Mouse (Mus musculus): ENCODE data around the gene B4galt5.
A peak's percentile ranks its signal among the peaks of the same experiment; 100 is the strongest.

B4galt5 gene

DNA sequence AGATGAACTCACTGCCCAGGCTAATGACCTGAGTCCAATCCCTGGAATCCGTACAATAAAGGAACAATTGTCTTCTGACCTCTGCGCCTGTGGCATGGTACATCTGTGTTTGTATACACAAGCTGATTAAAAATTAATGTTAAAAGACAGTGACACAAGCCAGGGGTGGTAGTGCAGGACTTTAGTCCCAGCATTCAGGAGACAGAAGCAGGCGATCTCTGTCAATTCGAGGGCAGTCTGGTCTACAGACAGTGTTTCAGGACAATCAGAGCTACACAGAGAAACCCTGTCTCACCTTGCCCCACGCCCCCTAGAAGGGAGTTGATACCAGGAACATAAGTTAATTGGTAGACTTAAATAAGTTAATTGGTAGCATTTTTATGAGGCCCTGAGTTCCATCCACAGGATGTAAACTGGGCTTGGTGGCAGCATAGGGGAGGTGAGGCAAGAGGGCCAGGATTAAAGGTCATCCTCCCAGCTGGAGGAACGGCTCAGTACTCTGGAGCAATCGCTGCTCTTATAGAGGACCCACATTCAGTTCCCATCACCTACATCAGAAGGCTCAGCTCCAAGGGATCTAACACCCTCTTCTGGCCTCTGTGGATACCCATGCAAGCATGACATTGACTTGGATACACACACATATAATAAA lies 16.5 kb downstream of the B4galt5 start:
- no peak for DNase-seq (ENCODE audit: low spot score in 2 of 2)

DNA sequence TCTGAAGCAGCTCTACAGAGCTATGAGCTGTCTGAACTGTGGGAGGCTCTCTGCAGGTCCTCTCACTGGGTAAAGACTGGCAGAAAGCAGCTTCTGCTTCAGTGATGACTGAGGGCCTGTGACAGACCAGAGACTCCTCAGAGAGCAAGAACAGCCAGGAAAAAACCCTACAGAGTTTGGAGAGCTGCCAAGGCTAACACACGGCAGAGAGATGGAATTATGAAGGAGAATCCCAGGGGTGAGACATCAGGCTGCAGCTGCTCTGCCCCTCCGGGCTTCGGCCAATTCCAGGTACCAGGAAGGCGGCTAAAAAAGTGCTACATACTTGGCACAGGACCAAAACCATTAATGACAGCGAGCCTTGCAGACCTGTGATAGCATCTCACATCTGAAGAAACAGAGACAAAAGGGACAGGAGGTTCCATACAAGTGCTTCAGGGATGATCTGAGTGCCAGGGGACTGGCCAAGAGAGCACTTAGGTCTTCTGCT lies 17.5 kb downstream of the B4galt5 start:
- no peak for DNase-seq (ENCODE audit: low spot score in 2 of 2)

DNA sequence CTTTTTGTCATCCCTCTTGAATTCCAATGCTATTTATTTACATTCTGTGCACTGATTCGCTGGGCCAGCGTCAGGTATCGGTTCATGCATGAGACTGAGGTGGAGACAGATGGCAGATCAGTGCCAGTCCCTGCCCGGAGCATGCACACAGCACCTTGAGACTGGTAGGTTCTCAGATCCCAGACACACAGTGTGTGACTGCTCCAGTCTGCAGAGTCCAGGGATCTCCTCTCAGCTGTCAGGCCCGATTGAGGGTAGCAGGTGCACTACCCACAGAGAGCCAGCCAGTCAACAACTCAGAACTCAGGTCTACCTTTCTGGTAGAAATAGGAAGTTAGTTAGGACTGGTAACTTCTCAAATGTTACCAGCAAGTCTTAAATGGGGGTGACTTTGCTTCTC lies 18.4 kb downstream of the B4galt5 start:
- no peak for DNase-seq (ENCODE audit: low spot score in 2 of 2)

DNA sequence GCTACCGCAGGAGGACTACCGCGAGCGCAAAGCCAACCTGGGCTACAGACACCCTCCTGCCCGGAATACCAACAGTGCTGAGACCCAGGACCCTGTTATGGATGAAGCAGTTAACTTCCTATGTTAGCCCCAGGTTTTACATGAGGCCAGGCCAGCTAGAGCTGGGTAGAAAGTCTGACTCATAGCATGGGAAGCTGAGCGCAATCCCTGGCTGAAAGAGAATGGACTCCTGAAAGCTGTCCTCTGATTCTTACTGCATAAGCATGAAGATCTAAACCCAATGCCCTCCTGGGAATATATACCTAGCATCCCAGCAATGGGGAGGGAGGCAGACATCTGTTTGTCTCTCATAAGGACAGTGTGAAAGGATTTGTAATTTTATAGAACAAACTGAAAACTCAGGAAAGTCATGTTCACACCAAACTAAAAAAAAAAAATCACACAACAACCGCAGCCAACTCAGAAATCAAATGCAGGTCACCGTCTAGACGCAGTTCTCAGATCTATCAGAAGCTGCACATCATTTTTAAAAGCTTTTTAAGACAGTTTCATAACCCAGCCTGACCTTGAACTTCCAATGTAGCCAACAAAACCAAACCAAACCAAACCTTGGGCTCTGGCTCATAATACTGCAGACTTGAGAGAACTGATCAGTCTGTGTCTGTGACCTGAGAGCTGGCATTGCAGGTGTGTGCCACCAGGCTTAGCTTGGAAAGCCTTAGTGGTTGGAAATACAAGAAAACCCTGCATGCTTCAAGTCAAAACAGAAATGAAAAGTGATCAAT lies 19.3 kb downstream of the B4galt5 start:
- DNase-seq (ENCODE audit: low spot score in 2 of 2), result no peak

DNA sequence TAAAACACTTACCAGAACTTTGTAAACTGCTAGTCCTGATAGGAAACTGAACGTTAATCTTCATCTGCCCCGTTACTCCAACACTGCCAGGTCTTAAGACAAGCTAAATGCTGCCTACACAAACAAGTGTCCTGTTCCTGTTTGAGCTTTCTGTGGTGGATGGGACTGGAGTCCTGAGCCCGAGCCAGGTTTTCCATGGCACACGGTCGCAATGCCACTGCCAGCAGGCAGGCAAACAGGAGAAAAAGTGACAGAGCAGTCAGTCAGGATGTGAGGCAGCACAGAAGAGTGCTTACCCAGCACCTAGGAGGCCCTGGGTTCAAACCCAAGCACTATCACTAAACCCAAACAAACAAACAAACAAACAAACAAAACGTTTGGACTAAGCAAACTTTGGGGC lies 20.6 kb downstream of the B4galt5 start:
- no peak for DNase-seq (ENCODE audit: low spot score in 2 of 2)

DNA sequence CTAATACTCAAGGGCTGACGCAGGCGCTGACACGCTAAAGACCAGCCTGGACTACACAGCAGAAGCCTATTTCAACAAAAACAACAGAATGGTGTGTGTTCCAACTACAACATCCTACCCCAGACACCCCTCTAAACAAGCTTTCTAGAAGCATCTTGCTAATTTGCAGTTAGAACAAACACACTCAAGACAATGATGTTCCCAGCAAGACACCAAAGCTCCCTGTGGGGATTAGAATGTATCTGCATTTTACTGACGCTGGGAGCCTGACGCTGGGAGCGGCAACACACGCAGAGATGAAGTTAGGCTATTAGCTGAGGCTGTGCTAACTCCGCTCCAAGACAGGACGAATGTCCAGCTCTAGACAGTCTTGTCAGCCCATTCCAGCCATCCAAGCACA lies 22.4 kb downstream of the B4galt5 start:
- no peak for DNase-seq (ENCODE audit: low spot score in 2 of 2)

DNA sequence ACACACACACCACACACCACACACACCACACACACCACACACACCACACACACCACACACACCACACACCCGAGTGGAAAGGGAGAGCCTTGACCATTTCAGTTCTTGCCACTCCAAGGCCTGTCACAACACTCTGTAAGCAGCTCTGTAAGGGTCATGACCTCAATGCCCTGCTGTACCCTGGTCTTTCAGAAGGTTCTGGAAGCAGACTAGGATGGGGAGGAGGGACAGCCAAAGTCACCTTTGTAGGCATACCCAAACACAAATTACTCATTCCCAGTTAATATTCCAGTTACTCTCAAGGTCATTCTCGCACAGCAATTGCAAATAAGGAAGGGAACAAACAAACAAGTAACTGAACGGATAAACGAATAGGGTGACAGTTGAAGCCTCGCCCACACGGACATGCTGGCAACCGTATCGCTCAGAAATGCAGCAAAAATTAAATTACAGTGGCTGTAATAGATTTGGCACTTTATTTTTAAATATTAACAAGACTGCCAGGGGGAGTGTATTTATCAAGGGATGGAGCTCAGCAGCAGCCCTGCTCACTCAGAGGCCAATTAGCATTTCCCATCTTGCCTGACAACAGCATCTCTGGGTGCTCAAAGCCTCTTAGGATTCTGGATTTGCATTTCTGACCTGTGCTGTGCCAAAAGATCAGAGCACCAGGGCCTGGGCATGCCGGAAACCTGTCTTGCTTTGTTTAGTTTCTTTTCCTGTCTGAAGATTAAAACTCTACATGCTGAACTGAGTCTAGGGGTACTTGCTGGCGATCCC lies 24.6 kb downstream of the B4galt5 start:
- DNase-seq (ENCODE audit: low spot score in 2 of 2), result no peak

DNA sequence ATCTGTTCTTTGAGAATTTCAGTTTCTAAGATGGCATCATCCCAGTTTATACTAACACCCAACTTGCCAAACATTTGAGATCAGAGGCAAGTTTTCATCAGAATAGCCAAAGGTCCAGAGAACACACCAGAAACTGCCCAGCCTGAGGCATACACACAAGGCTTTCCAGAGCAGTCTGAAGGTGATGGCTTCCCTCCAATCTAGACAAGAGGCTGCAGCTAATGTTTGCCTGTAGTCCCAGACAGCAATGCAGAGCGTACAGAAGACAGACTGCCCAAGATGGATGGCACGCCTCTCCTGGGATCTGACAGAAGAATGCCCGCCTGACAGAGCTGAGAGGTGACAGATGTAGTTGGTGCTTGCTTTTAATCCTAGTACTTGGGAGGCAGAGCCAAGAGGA lies 25.9 kb downstream of the B4galt5 start:
- DNase-seq (ENCODE audit: low spot score in 2 of 2), result no peak

DNA sequence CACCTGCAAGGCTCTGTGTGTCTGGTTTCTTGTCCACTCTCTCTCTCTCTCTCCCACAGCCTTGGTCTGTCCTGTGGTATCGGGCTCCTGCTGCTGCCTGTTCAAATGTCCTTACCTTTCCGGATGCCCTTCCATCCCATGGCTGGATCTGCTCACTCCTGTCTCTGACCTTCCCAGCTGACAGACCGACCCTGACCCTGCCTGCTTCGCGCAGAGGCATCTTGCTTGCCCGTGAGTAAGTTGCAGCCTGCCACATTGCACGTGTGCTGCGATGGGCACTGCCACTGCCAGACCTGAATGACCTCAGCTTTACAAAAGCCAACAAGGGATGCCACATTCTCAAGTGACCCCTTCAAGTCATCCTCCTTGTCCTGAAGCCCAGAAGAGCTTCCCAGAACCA lies 27.6 kb downstream of the B4galt5 start:
- no peak for DNase-seq (ENCODE audit: low spot score in 2 of 2)

DNA sequence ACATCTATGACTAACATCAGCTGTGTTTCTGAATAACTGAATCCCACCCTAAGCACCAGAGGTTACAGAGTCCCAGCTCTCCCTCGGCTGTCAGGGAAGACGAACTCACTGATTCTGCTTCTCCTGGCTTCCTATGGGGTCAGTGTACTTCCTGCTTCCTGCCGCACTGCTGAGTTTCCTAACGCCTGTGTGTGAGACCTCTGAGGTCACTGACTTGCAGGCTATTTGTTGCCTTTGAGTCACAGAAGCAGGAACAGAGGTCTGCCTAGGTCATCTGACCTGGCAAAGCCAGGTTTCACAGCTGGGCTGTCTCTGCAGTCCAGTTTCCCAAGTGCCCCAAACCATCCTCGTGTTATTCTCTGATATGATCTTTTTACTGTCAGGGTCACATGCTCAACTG lies 30.0 kb downstream of the B4galt5 start:
- DNase-seq (ENCODE audit: low spot score in 2 of 2), result no peak

DNA sequence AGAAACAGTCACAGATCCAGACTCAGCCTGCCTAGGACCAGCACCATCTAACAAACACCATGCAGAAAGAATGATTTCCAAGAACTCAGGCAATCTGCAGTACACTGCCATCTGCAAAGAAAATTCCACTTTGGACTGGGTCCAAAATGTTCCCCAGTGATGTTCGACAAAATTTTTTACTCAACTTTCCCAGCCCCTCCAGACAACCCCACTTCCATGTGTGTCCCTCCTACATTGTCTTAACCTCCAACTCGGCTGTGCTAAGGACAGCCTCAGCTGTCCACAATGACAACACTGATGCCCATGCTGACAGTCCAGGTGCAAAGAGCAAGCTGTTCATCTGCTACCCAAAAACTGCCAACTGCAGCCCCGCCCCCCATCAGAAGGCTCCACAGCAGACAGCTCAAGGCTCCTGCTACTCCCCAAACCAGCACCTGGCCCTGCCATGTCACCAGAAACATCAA lies 32.2 kb downstream of the B4galt5 start:
- peak in 1 of 2 experiments; percentile 42 for DNase-seq (ENCODE audit: low spot score in 2 of 2)

DNA sequence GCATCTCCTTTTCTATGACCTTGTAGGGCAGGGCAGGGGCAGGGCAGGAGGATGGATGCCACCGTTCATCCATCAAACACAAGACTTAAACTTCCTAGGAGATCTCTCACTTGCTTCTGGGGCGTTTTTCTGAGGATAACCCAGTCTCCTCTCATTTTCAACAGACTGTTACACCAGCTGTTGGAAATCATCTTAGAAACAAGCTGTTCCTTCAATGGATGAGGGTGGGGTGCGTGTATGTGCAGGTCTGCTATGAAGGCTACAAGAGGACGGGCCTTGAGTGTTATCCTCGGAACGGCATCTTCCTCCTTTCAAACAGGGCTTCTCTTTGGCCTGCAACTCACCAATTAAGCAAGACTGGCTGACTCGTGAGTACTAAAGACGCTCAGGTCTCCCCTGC lies 34.5 kb downstream of the B4galt5 start:
- DNase-seq (ENCODE audit: low spot score in 2 of 2), result no peak

DNA sequence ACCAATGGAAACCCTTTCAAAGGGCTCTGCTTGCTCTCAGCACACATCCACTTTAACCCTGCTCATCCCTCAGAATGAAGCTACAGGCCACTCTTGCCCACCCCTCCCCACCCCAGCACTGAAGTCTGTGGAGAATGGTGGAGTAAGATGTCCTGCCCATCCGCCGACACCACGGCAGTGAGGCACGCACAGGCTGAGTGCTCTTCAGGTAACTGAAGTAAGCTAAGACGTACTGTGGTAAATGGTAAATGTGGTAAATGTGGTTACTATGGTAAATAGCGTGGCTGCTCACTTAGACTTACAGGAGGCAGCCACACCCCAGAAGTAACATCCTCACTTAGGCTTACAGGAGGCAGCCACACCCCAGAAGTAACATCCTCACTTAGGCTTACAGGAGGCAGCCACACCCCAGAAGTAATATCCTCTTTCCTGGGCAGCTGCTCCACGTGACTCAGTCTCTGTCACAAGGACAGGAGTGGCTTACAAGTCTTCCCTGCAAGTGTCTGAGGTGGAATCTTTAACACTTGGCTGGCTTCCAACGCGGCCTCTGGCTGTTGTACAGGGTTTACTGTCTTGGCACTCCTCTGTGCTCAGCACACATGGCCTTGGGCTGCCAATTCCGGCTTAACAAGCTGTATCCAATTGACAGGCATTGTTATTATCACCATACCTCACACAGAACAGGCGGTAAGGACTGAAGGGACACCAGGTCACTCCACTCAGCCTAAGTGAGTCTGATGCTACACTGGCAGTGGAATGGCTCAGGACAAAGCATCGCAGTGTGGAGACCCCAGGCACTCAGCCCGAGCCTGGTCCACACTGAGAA lies 35.3 kb downstream of the B4galt5 start:
- peak; percentile 66 to 67 for DNase-seq (ENCODE audit: low spot score in 2 of 2)

DNA sequence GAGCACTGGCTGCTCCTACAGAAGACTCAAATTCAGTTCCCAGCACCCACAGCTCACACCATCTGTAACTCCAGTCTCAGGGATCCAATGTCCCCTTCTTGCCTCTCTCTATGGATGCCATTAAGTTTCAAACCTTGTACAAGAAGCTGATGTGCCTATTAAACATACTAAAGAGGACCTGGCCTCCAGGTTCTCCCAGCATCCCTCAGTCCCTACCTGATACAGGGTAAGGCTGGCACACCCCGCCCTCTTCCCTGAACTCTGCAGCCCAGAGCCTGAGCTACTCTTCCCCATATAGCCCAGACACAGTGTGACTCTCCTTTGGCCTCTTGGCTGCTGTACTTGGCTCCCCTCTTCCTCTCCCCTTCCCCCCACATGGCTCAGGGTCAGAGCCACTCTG lies 38.9 kb downstream of the B4galt5 start:
- peak; percentile 13 to 14 for DNase-seq (ENCODE audit: low spot score in 2 of 2)

DNA sequence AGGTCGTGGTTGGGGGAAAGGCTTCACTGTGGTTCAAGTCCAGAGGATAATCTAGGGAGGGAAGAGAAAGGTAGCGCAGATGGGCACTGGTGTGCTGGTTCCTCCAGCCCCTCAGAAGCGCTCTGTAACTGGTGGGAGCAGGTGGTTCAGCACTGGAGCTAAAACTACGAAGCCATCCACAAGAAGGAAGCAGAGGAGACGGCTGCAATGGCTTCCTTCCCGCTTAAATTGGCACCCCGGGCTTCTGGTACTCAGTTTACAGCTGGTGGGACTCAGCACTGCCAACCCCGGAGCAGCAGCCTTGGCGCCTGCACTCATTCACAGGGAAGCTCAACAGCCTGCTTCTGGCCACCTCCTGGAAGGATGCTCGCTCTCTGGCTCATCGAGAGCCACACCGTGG lies 39.7 kb downstream of the B4galt5 start:
- peak; percentile 68 to 69 for DNase-seq (ENCODE audit: low spot score in 2 of 2)

DNA sequence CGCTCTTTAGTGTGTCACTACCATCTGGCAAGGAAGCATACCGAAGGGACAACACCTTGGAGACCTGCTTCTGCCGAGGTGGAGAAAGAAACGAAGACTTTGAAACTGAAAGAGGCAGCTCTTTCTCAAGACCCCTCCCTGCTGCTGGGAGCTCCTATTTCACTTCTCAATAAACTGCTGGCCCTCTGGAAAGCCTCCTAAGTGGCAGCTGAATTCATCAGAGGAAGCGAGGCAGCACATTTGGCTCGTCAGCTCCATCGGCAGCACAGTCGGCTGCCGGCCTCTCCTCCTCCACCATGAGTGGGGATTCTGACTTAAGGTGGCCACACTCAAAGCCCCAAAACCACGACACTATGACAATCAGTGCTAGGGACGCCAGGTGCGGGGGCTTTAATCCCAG lies 41.3 kb downstream of the B4galt5 start:
- peak; percentile 27 to 34 for DNase-seq (ENCODE audit: low spot score in 2 of 2)

DNA sequence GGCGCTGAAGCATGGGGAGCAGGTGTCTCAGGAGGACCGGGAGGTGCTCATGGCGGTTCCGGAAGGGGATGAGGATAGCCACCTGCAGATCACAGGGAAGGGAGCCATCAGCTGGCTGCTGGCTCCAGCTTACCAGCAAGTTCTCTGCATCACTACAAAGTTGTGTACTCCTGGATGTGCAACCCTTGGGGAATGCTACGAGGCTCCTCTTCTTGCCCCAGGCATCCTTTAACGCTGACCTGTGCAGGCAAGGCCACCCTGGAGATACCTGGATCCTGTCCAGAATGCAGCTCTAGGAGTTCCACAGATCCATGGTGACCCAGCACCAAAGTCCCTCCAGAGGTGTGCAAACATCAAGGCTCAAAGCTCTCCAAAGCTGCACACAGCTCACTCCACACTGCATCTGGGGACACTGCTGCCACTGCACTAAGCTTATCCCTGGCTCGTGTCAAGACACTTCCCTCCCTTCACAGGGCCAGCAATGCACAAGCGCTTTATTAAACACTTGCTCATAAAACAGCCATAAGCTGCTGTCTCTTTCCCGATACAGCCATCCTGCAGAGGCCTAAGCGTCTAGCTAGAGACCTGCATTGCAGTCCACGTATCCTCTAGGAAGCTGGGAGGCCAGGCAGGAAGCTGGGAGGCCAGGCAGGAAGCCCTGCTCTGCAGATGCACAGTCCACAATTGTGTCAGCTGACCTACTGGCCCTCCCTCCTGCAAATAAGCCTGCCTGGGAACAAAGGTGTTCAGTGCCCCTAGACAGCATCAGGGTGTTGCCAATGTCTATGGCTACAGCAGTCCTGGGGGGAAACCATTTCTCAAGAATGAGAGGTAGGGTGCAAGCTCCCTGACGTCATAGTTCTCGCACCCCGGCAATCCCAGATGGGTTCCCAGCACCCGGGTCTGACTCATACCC lies 42.1 kb downstream of the B4galt5 start:
- peak; percentile 15 to 22 for DNase-seq (ENCODE audit: low spot score in 2 of 2)

DNA sequence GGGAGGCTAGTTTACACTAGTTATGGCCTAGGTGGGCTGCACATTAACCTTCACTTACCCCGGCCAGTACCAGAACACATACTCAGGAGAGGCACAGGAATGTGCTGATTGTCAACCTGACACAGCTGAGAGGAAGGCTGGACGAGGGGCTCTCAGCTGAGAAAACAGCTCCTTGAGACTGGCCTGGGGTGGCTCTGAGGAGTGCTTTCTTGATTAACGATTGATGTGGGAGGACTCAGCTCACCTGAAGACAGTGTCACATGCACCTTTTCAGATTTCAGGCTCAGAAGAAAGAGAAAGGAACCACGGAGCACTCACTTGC lies 42.7 kb downstream of the B4galt5 start:
- DNase-seq (ENCODE audit: low spot score in 2 of 2), result peak in 1 of 2 experiments; percentile 13

DNA sequence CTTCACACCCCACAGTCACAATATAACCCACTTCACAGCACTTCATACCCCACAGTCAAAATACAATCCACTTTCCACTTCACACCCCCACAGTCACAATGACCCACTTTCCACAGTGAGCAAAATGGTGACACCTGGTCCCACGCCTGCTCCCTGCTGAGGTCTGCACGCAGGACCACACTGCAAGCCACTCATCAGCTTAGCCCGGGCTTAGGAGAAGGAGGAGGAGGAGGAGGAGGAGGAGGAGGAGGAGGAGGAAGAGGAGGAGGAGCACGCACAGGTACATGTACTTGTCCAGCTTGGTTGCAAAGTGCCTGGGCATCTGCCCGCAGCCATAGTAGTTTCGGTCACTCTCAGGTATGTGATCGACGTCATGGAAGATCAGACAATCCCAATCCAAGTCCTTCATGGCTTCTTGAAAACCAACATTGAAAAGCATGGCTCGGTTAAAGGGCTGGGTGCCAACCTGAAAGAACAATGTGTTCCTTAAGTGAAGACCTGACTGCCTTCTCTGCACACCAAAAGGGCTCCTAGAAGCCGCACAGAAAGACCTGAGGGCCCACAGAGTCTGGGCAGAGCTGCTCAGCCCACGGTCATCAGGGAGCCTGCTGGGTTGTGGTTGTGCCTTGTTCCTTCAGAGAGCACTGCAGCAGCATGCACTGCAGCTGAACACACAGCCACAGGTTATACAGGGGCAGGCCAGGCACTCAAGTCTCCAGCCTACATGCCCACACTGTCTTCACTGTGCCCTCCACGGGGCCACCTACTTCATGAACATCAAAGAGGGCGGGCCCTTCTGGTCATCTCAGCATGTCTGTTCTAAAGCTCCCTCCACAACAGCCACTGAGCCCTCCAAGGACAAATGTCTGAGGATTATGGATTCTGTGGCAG lies 43.4 kb downstream of the B4galt5 start:
- DNase-seq (ENCODE audit: low spot score in 2 of 2), result peak; percentile 16 to 22
